Mouse (Mus musculus) liver, embryonic 11.5 days (tissue): ENCODE results near the gene Arnt2. TPM values are rescaled to one million over a fixed set of nuclear protein-coding genes. Genes with fewer than 3 reads are reported as not detected.

Experiments
- ATAC-seq: fragments of 200-750 bp; cut with Nextera tagmentation; replicated peaks from 2 replicates; pipeline ENCODE4 v1.8.0; 2017; ENCODE audit warnings: moderate number of reproducible peaks, mild to moderate bottlenecking, moderate TSS enrichment, moderate library complexity; ENCODE audit not compliant: low FRiP score
- DNase-seq: peaks from one replicate; pipeline ENCODE4 v3.0.0-alpha.2; 2017; ENCODE audit warnings: low spot score
- H3K27ac ChIP-seq: fragments of 300-500 bp; sonication (generic); 2 replicates; pipeline ENCODE4 v1.5.1; 2014; ENCODE audit warnings: mild to moderate bottlenecking, low read depth, low read length, control low read depth
- H3K27me3 ChIP-seq: fragments of 300-500 bp; sonication (generic); replicated peaks from 2 replicates; pipeline ENCODE4 v1.6.1; 2014; ENCODE audit warnings: low read length, mixed read lengths; ENCODE audit not compliant: control insufficient read depth, insufficient read depth
- H3K36me3 ChIP-seq: fragments of 300-500 bp; sonication (generic); 2 replicates; pipeline ENCODE4 v1.6.1; 2014; ENCODE audit warnings: mild to moderate bottlenecking, low read length, moderate library complexity, mixed read lengths; ENCODE audit not compliant: control insufficient read depth, insufficient read depth
- H3K4me1 ChIP-seq: fragments of 300-500 bp; sonication (generic); replicated peaks from 2 replicates; pipeline ENCODE4 v1.6.1; 2014; ENCODE audit warnings: low read length, mixed read lengths; ENCODE audit not compliant: control insufficient read depth, insufficient read depth
- H3K4me2 ChIP-seq: fragments of 300-500 bp; sonication (generic); 2 replicates; pipeline ENCODE4 v1.6.1; 2014; ENCODE audit warnings: mild to moderate bottlenecking, control low read depth, moderate library complexity
- H3K4me3 ChIP-seq: fragments of 300-500 bp; sonication (generic); 2 replicates; pipeline ENCODE4 v1.5.1; 2014; ENCODE audit warnings: low read depth, low read length, control low read depth
- H3K9ac ChIP-seq: fragments of 300-500 bp; sonication (generic); 2 replicates; pipeline ENCODE4 v1.6.1; 2014; ENCODE audit warnings: low read depth, low read length, control low read depth
- H3K9me3 ChIP-seq: fragments of 300-500 bp; sonication (generic); 2 replicates; pipeline ENCODE4 v1.6.1; 2016; ENCODE audit warnings: low read length, inconsistent platforms, mixed read lengths; ENCODE audit not compliant: control insufficient read depth
- WGBS: fragments of 180-500 bp; shearing (Covaris S2); extraction: QIAGEN DNeasy Blood & Tissue Kit; methylation state at CpG from one replicate; pipeline ENCODE4 v1.1.7; 2014; 5-methylcytosine and 5-hydroxymethylcytosine counted together
- polyA plus RNA-seq: library from polyadenylated mRNA; unstranded; fragments of >200 nt; fragmentation: Nextera tagmentation; extraction: Ambion mirVana; gene quantifications from 2 replicates; pipeline ENCODE4 v1.2.1, GENCODE M21; 2014

Gene Arnt2
- 2.2 and 2.7 TPM in 2 replicates for polyA plus RNA-seq

- 2% methylated on average over 47 of the region's 69 CpGs for WGBS
- Histone ChIP-seq H3K9me3 (no peaks in the 10 kb centered on the region), H3K4me1 (no peaks in the 10 kb centered on the region), H3K27ac (no peak within 1 kb of the TSS), H3K4me2 (peak within 1 kb of the TSS; percentile 70), H3K36me3 (no peaks in the 10 kb centered on the region), H3K27me3 (peaks cover 38% of the 10 kb centered on the region), H3K9ac (peak within 1 kb of the TSS; percentile 55), H3K4me3 (peak within 1 kb of the TSS; percentile 57)
- ATAC-seq = peak; percentile 29; the same call in 1 of the 2 replicates
- DNase-seq = peak; percentile 40
These were observed at the start of gene Arnt2 for GRCm38 (mm10) chr7:84409896-84410521. Gene Arnt2 (minus strand): TSS chr7:84410176.

GRCm38 (mm10) chr7:84451681-84452080 is 41.7 kb upstream of the Arnt2 start:
- H3K27ac ChIP-seq = no peak overlapping the region
- H3K9me3 ChIP-seq = no peaks in the 10 kb centered on the region
- H3K4me2 ChIP-seq = no peak overlapping the region
- no peak overlapping the region for H3K9ac ChIP-seq
- H3K4me3 ChIP-seq = no peak overlapping the region
- H3K36me3 ChIP-seq = no peaks in the 10 kb centered on the region
- no peak for ATAC-seq
- no peak for DNase-seq
- H3K27me3 ChIP-seq = no peaks in the 10 kb centered on the region
- no peaks in the 10 kb centered on the region for H3K4me1 ChIP-seq

GRCm38 (mm10) chr7:84449066-84449465 is 39.1 kb upstream of the Arnt2 start:
- H3K9me3 ChIP-seq = no peaks in the 10 kb centered on the region
- no peak overlapping the region for H3K9ac ChIP-seq
- H3K27me3 ChIP-seq = no peaks in the 10 kb centered on the region
- no peak overlapping the region for H3K27ac ChIP-seq
- H3K4me3 ChIP-seq = no peak overlapping the region
- no peak for DNase-seq
- H3K36me3 ChIP-seq = no peaks in the 10 kb centered on the region
- H3K4me2 ChIP-seq = no peak overlapping the region
- no peaks in the 10 kb centered on the region for H3K4me1 ChIP-seq
- ATAC-seq = no peak
- WGBS = 65% methylated on average over 2 of the region's 2 CpGs

- Histone ChIP-seq H3K4me2 (no peak overlapping the region), H3K36me3 (no peaks in the 10 kb centered on the region), H3K4me1 (no peaks in the 10 kb centered on the region), H3K27me3 (no peaks in the 10 kb centered on the region), H3K27ac (no peak overlapping the region), H3K4me3 (no peak overlapping the region), H3K9ac (no peak overlapping the region), H3K9me3 (no peaks in the 10 kb centered on the region)
- ATAC-seq (no peak), DNase-seq (no peak)
These were observed 38.5 kb upstream of the Arnt2 start for GRCm38 (mm10) chr7:84448512-84448911.

DNA sequence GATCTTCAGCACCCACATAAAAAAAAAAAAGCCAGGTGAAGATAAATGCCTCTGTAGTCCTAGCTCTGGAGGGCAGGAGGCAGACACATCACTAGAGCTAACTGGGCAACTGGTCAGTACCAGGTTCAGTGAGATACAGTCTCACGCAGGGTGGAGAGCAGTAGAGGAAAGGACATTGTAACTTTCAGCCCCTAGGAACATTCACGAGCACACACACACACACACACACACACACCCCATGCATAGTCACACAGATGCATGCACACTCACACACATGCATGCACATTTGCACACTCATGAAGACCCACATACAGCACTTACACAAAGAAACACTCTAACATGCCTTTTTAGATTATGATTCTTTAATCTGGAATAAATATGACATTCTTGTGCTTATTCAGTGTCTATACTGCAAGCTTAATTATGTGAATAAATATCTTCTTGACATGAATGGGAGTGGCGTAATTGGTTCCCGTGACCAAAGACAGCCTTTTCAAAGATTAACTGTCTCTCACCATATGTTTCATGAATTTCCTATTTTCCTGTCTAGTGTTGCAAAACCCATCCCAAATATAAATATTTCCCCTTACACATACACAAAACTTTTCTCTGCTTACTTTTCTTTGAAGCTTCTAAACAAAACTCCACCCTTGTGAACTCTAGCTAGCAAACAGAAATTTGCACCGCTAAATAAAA is 37.9 kb upstream of the Arnt2 start:
- ATAC-seq (no peak), DNase-seq (no peak)
- H3K4me3 ChIP-seq = no peak overlapping the region
- 80% methylated on average over 5 of the region's 5 CpGs for WGBS
- H3K27ac ChIP-seq = no peak overlapping the region
- H3K4me2 ChIP-seq = no peak overlapping the region
- H3K9me3 ChIP-seq = no peaks in the 10 kb centered on the region
- no peaks in the 10 kb centered on the region for H3K36me3 ChIP-seq
- H3K4me1 ChIP-seq = no peaks in the 10 kb centered on the region
- no peaks in the 10 kb centered on the region for H3K27me3 ChIP-seq
- no peak overlapping the region for H3K9ac ChIP-seq

GRCm38 (mm10) chr7:84447060-84447459 is 37.1 kb upstream of the Arnt2 start:
- ATAC-seq (no peak), DNase-seq (no peak)
- Histone ChIP-seq H3K4me1 (no peaks in the 10 kb centered on the region), H3K36me3 (no peaks in the 10 kb centered on the region), H3K4me2 (no peak overlapping the region), H3K4me3 (no peak overlapping the region), H3K27ac (no peak overlapping the region), H3K9me3 (no peaks in the 10 kb centered on the region), H3K9ac (no peak overlapping the region), H3K27me3 (no peaks in the 10 kb centered on the region)
- WGBS = 25% methylated on average over 4 of the region's 4 CpGs

GRCm38 (mm10) chr7:84442343-84442911 is 32.5 kb upstream of the Arnt2 start:
- H3K9ac ChIP-seq = no peak overlapping the region
- no peak overlapping the region for H3K27ac ChIP-seq
- DNase-seq (no peak), ATAC-seq (no peak)
- no peaks in the 10 kb centered on the region for H3K27me3 ChIP-seq
- H3K4me1 ChIP-seq = no peaks in the 10 kb centered on the region
- H3K4me3 ChIP-seq = no peak overlapping the region
- no peaks in the 10 kb centered on the region for H3K36me3 ChIP-seq
- H3K9me3 ChIP-seq = no peaks in the 10 kb centered on the region
- 80% methylated on average over 2 of the region's 2 CpGs for WGBS
- H3K4me2 ChIP-seq = no peak overlapping the region

DNA sequence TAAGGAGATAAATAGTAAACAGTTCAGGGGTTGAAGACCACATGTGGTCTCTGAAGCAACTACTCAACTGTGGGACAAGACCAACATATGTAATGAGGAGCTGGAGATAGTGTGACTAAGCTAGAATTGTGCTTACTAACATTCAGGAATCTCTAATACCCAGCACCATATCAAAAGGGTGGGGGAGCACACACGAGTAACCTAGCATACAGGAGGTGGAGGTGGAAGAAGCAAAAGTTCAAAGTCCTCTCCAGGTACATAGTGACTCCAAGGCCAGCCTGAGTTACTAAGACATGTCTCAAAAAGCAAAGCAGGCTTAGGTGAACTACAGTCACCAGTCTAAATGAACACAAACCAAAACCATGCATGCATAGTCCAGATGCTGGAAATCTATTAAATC is 29.6 kb upstream of the Arnt2 start:
- ATAC-seq = no peak
- H3K4me1 ChIP-seq = no peaks in the 10 kb centered on the region
- H3K9ac ChIP-seq = no peak overlapping the region
- no peak overlapping the region for H3K4me3 ChIP-seq
- H3K27me3 ChIP-seq = no peaks in the 10 kb centered on the region
- DNase-seq = no peak
- WGBS = 54% methylated on average over 1 of the region's 1 CpGs
- no peak overlapping the region for H3K4me2 ChIP-seq
- no peak overlapping the region for H3K27ac ChIP-seq
- no peaks in the 10 kb centered on the region for H3K9me3 ChIP-seq
- H3K36me3 ChIP-seq = no peaks in the 10 kb centered on the region

DNA sequence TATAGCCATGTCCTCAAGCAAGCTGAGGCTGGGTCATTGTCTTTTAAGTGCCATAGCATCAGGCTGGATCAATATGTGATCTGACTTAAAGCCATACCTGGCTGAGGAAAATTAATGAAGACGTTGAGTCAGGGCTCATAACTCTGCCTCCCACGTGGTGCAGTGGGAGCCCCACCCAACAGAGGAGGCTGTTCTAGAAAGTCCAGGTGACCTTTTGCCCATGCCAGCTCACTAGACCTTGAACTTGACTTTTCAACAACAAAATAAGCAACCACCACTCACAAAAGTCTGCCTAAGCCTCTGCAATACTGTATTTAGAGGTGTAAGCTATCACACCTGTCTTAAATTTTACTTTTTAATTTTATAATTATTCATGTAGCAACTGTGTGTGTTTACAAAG is 24.9 kb upstream of the Arnt2 start:
- Histone ChIP-seq H3K36me3 (no peaks in the 10 kb centered on the region), H3K27ac (no peak overlapping the region), H3K9me3 (no peaks in the 10 kb centered on the region), H3K4me3 (no peak overlapping the region), H3K27me3 (no peaks in the 10 kb centered on the region), H3K9ac (no peak overlapping the region), H3K4me1 (no peaks in the 10 kb centered on the region), H3K4me2 (no peak overlapping the region)
- DNase-seq (no peak), ATAC-seq (no peak)
- 41% methylated on average over 2 of the region's 2 CpGs for whole genome bisulfite sequencing
